Mouse (Mus musculus) thymus, adult 18-20 months (tissue): ENCODE data around the gene Ppp2r3a.

ENCODE experiments used
- DNase-seq, 2 experiments: peaks; one replicate each; pipeline ENCODE4 v3.0.0; 2022; ENCODE audit warnings: mixed read lengths in 2 of 2

Gene Ppp2r3a

GRCm38 (mm10) chr9:101251644-101252337, at the start of gene Ppp2r3a:
Ppp2r3a (minus strand) TSS chr9:101251795.
- DNase-seq, result peak; percentile 85 to 90

GRCm38 (mm10) chr9:101300441-101300935, 48.9 kb upstream of the Ppp2r3a start:
- DNase-seq, result no peak

DNA sequence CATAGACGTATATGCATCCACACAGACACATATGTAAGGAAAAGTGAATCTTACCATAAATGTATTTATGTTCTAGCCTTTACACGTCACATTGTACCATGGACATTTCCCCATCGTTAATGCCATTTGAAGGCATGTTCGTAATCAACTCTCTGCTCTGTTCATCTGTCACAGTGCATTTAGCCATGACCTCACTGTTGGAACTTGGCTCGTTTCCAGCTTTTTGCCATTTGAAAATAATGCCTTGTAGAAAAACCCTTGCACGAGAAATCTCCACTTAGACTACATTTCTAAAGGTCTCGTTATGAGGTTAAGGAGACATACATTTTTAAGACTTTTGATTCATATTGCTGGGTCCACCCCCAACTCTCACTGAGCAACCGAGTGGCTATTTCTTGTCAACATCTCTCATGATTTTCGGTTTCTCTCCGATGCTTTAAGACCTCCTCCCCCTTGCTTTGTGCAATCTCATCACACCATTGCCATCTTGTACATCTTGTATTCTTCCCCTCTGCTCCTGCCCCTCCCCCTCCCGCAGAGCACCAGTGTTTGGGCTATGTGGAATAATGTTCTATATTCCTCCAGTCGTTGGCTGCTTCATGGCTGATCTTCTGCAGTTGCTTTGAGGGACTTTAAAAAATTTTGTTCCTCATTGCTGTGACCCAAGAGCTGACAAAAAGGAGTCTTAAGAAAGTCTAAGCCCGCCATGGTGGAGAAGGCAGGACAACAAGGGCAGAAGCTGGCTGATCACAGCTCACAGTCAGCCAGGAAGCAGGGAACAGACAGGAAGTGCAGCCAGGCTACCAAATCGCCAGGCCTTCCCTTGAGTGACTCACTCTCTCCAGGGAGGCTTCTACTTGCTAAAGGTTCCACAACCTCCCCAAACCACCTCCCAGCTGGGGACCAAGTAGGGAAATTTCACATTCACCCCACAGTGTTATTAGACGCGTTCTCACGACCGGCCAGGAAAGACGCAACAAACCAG, 40.4 kb upstream of the Ppp2r3a start:
- no peak for DNase-seq

DNA sequence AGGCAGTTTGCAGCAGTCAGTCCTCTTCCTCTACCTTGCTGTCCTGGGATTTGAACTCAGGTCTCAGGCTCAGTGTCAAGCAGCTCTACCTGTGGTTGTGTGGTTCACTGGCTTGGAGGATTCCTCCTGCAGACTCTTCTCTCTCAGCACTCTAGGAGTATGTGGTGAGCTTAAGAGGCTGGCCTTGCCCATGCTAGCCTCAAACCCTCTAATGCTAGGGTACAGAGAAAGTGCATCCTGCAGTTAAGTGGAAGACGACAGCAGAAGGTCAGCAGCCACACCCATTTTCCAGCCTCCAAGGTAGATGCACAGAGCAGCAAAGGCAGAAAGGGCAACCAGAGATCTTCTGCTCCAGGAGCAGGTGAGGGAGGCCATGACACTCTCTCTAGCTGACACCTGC, 39.3 kb upstream of the Ppp2r3a start:
- DNase-seq, result no peak

- no peak for DNase-seq
These were observed 38.2 kb upstream of the Ppp2r3a start for GRCm38 (mm10) chr9:101289750-101290149.

DNA sequence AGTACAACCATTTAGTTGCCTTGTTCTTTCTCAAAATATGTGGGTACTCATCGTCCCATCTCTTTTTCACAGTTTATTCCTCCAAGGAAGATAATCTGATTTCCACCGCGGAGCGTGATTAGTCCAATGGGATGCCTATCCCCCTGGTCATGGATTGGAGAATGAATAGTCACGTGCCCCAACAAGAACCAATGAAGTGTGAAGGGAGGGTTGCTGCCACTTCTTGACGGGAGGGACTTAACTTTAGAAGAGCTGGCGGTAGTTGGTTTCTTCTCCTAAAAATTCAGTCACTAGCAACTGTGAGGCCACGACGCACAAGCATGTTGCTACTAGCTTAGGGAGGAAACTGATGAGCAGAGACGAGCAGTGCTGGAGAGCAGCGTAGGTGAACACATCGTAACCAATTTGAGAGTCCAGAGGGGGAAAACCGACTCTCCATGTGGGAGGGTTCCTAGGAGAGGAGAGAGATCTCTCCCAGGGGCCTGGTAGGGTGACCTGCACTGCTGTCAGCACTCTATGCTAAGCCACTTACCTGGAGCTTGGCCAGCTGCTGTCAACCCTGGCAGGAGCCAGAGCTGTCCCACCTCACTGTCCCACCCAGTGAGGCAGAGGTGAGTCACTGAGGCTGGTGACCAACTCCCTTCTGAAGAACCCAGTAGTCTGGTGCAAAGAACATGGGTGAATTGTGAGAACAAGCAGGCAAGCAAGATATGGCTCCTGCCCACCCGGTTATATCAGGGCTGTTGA, 37.5 kb upstream of the Ppp2r3a start:
- no peak for DNase-seq

- no peak for DNase-seq
These were observed 35.2 kb upstream of the Ppp2r3a start for GRCm38 (mm10) chr9:101286766-101287165.

GRCm38 (mm10) chr9:101284049-101284448, 32.5 kb upstream of the Ppp2r3a start:
- DNase-seq, result no peak

DNA sequence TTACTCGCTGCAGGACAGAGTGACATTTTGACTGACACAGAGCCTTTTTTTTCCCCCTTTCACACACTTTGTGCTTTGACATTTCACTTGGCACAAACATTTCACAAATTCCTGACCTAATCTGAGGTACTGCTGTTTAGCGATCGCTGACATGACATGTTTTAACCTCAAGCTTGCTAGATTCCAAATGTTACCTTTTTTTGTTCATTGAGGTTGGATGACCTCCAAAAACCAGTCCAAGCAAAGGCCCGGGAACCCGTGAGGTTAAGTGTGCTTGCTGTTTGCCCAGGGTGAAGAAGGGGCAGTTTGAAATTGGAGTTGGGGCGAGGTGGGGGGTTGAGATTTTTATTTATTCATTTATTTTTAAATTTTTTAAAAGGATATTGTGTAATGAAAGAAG, 31.1 kb upstream of the Ppp2r3a start:
- DNase-seq, result no peak

DNA sequence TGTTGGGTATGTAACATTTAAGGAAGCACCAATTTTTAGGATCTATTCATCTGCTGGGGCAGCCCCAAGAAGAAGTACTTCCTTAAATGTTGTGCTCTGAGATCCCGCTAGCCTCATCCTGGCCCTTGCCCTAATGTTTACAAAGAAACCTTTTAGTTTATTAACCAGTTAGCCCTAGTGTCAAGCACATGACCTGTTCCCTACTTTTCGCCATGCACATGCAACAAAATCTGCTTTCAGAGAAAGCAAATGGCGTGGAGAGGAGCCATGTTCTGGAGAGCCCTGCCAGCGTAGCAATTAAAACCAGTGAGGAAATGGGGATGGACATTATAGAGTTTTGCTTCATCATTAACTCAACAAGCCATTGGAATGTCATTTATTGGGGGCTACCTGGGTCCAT, 30.3 kb upstream of the Ppp2r3a start:
- no peak for DNase-seq

GRCm38 (mm10) chr9:101281326-101281725, 29.7 kb upstream of the Ppp2r3a start:
- no peak for DNase-seq

DNA sequence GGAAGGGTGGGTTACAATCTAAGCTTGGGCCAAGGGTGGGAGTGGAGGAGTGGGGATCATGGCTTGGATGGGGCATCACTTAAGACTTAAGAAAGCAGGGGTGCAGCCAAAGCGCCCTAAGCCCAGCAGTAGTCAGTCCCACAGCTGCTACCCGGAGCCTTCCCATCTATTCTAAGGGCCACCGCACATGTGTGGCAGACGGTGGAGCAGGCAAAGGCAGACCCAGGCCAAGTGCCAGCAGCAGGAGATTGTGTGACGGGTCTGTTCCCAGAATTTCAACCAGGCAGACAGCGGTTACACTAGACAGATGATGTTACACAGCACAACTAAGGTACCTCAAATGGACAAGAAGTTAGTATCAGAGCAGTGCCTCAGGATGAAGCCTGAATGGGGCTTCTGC, 29.3 kb upstream of the Ppp2r3a start:
- no peak for DNase-seq

GRCm38 (mm10) chr9:101280211-101280610, 28.6 kb upstream of the Ppp2r3a start:
- no peak for DNase-seq

GRCm38 (mm10) chr9:101272715-101273114, 21.1 kb upstream of the Ppp2r3a start:
- DNase-seq, result no peak

- DNase-seq, result no peak
These were observed 18.4 kb upstream of the Ppp2r3a start for GRCm38 (mm10) chr9:101270020-101270419.

DNA sequence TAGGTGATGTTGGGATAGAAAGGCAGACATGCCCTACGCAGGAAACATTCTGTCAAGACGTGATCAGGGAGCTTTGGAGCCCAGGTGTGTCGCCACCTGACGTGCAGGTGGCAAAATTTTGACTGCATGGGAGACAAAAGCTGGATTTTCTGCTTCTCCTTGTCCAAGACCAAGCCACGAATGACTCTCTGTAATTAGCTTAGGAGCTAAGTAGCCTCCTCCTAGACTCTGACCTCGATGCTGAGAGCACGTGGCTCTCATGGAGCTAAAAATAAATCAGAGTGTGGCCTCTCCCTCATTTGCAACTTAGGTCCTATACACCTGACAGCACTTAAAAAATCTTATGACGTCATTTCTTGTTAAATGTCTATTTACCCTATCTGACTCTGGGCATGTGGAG, 14.4 kb upstream of the Ppp2r3a start:
- no peak for DNase-seq

DNA sequence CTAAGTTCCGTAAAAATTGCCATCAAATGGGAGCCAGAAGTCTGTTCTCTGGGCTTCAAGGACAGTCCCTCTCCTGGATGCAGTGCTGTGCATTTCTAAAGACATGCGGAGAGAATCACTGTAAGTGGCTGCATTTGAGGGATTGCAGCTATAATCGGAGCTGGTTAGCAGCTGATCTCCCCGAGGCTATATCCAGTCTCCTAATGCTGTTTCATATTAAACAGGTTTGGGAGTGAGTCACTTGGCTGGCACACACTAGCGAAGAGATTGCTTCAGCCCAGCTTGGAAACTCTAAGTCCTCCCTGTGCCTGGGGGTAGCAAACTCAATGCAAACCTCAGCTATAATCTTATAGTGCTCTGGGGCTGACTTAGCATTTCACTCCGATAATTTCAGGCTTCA, 14.0 kb upstream of the Ppp2r3a start:
- no peak for DNase-seq

DNA sequence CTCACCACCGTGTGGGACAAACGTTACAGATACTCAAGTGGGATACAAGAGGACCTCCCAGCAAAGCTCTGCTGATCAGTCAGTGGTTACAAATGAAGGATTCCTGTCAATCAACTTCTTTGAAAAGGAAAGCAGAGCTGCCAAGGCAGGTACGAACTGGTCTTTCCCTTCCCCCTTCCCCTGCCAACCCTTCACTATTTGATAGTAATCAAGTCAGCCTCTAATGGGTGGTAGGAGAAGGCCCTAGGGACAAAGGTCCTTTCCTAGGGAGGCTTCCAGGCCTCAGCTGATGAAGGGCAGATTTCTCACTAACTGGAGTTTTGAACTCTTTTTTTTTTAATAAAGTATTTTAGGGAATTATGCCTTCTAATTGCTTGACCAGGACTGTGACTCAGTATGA, 11.2 kb upstream of the Ppp2r3a start:
- DNase-seq, result no peak

GRCm38 (mm10) chr9:101261989-101262571, 10.5 kb upstream of the Ppp2r3a start:
- DNase-seq, result no peak

- no peak for DNase-seq
These were observed 9.8 kb upstream of the Ppp2r3a start for GRCm38 (mm10) chr9:101261443-101261842.

DNA sequence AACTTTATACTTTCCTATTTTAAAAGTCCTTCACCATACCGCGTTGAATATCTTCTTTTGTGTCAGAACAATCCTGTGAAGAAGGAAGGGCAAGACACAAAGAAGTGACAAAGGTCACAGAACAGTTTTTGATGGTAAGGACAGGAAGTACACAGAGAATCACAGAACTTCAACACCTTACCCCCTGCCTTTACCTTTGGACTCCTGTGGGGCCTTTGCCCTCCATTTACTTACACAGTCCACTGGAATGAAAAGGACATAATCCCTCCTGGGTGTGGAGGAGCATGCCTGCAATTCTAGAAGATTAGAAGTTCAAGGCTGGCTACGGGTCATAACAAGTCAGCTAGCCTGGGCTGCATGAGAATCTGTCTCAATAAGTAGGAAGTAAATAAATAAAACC, 1.5 kb upstream of the Ppp2r3a start:
- no peak for DNase-seq

DNA sequence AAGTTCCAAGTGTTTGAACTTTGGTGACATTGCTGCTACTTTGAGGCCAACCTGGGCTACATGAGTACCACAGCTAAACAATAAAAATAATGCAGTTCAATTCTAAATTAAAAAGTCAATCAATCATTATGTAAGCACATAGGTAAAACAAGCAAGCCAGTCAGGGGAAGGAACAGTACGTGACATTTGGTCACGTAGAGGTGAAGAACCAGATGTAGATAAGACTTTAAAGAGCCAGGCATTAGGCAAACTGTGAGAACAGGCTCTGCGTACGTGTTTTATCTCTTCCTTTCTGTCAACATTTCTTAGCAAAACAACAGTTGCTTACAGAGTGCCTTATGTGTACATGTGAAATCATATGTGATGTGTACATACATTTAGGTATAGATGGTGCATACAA, 946 bp upstream of the Ppp2r3a start:
- DNase-seq, result no peak
